17 mouse cellular contexts compared by ENCODE assay signal in the genomic region with DNA sequence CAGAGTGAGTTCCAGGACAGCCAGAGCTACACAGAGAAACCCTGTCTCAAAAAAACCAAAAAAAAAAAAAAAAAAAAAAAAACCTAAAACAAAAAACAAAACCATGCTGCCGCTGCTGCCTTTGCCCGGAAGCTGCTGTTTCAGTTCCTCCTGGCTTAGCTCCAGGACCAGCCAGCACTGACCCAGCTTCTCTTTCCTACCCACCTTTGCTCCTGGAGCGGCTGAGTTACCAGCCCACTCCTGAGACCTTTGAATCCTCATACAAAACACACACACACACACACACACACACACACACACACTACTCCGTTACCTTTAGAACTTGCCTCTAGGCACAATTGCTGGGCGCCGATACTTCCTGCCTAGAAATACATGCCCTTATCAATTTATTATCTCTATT. TPM values are rescaled to one million over a fixed set of nuclear protein-coding genes. Genes with fewer than 3 reads are reported as not detected.
DNase-seq lines count a peak whose midpoint lies in the region; ATAC-seq lines count a peak whose summit lies in the region.
"Had no signal": no experiment of that assay in that cellular context is flagged by ENCODE, and none has a peak within 500 bp of the region (broad histone marks: within the 10 kb centered on the region; RNA-seq: fewer than 3 reads in every experiment).

No protein-coding gene starts in this region.

- no peak overlapping the region for H3K9ac ChIP-seq in forebrain, embryonic 12.5 days
- H3K9ac ChIP-seq: limb, embryonic 12.5 days had no signal

- H3K9me3 ChIP-seq in limb, embryonic 10.5 days (replicated peaks): no peaks in the 10 kb centered on the region
- no peaks in the 10 kb centered on the region for H3K9me3 ChIP-seq in forebrain, embryonic 12.5 days
- H3K9me3 ChIP-seq: limb, embryonic 12.5 days had no signal

- DNase-seq in heart, adult 18-20 months: peak; percentile 9 to 18
- no peak for DNase-seq in heart, adult 8-10 months (ENCODE audit: low spot score)
- DNase-seq in thymus, postnatal 14 days: peak; percentile 9
- DNase-seq in thymus, postnatal 4 days: no peak
- DNase-seq in kidney, postnatal 36 days: peak; percentile 64 to 73
- DNase-seq in limb, embryonic 10.5 days (ENCODE audit: low spot score): no peak
- DNase-seq in ovary, adult 18-20 months (ENCODE audit: low spot score): no peak
- DNase-seq: adrenal gland, adult 8-10 months; cerebellum, adult 11 months; embryo, embryonic 11 days; gastrocnemius, adult 2 months; lung, postnatal 4 days; retina, postnatal 1 day had no signal

- 0 out of 2 replicates have a peak, but pooled peaks cover 4% of the 10 kb centered on the region for H3K27me3 ChIP-seq in limb, embryonic 10.5 days (ENCODE audit: low read depth, poor library complexity, severe bottlenecking)
- no peaks in the 10 kb centered on the region for H3K27me3 ChIP-seq in forebrain, embryonic 12.5 days
- H3K27me3 ChIP-seq: limb, embryonic 12.5 days had no signal

- H3K4me2 ChIP-seq in forebrain, embryonic 12.5 days: no peak overlapping the region
- H3K4me2 ChIP-seq: limb, embryonic 12.5 days had no signal

- H3K27ac ChIP-seq in limb, embryonic 10.5 days: no peak overlapping the region
- H3K27ac ChIP-seq in forebrain, embryonic 12.5 days: no peak overlapping the region
- H3K27ac ChIP-seq: gastrocnemius, adult 2 months; limb, embryonic 12.5 days had no signal

- H3K36me3 ChIP-seq in limb, embryonic 10.5 days: no peaks in the 10 kb centered on the region
- H3K36me3 ChIP-seq in forebrain, embryonic 12.5 days (replicated peaks): no peaks in the 10 kb centered on the region
- H3K36me3 ChIP-seq: limb, embryonic 12.5 days had no signal

- 89% methylated on average over 6 of the region's 6 CpGs for WGBS in limb, embryonic 10.5 days
- WGBS in forebrain, embryonic 12.5 days: 85% methylated on average over 5 of the region's 6 CpGs

- H3K4me3 ChIP-seq in limb, embryonic 10.5 days: no peak overlapping the region
- no peak overlapping the region for H3K4me3 ChIP-seq in forebrain, embryonic 12.5 days (replicated peaks)
- H3K4me3 ChIP-seq: gastrocnemius, adult 2 months; limb, embryonic 12.5 days had no signal

- H3K4me1 ChIP-seq in limb, embryonic 10.5 days: no peaks in the 10 kb centered on the region
- peaks cover 3% of the 10 kb centered on the region; the same call in 1 of the 2 replicates for H3K4me1 ChIP-seq in forebrain, embryonic 12.5 days
- H3K4me1 ChIP-seq: limb, embryonic 12.5 days had no signal

- no peak for ATAC-seq in forebrain, embryonic 12.5 days (ENCODE audit: low FRiP score)
- ATAC-seq: hindbrain, embryonic 16.5 days; Patski had no signal

RNA-seq across cellular contexts. Expression of a gene that starts 22.7 kb away (rescaled TPM):
- total RNA-seq in heart, adult 18-20 months (2021): 10 to 100 TPM; 84.5 to 91.1 TPM
- 10 to 100 TPM; 72.5 to 82.8 (median 80.1) TPM for total RNA-seq in heart, adult 8-10 months (2022)
- polyA plus RNA-seq in limb, embryonic 10.5 days (2016; fragmentation: Nextera tagmentation; extraction: Ambion mirVana): 123 and 130 TPM in 2 replicates
- polyA plus RNA-seq in forebrain, embryonic 12.5 days (2016; fragmentation: Nextera tagmentation; extraction: Ambion mirVana): 129 and 138 TPM in 2 replicates

RNA-seq across cellular contexts. Expression of a gene that starts 51.5 kb away (rescaled TPM):
- 1 to 10 TPM; 3.7 to 4.9 TPM for total RNA-seq in heart, adult 18-20 months (2021)
- 1 to 10 TPM; 2.9 to 5.4 (median 3.4) TPM for total RNA-seq in heart, adult 8-10 months (2022)
- 56.8 and 62.9 TPM in 2 replicates for polyA plus RNA-seq in limb, embryonic 10.5 days (2016; fragmentation: Nextera tagmentation; extraction: Ambion mirVana)
- polyA plus RNA-seq in forebrain, embryonic 12.5 days (2016; fragmentation: Nextera tagmentation; extraction: Ambion mirVana): 20.3 and 20.6 TPM in 2 replicates

RNA-seq across cellular contexts. Expression of a gene that starts 51.8 kb away (rescaled TPM):
- 10 to 100 TPM; 31.7 to 31.8 TPM for total RNA-seq in heart, adult 18-20 months (2021)
- total RNA-seq in heart, adult 8-10 months (2022): 10 to 100 TPM; 20.4 to 24.8 (median 24.5) TPM
- polyA plus RNA-seq in limb, embryonic 10.5 days (2016; fragmentation: Nextera tagmentation; extraction: Ambion mirVana): 0.20 and 0.26 TPM in 2 replicates
- polyA plus RNA-seq in forebrain, embryonic 12.5 days (2016; fragmentation: Nextera tagmentation; extraction: Ambion mirVana): 0.43 and 1.4 TPM in 2 replicates

Comparison
In these comparisons a context has a peak if more than half of its experiments do, and no peak if none do; other contexts are left out.
1. DNase-seq: peak in heart, adult 18-20 months (2 of 2), thymus, postnatal 14 days (single experiment) and kidney, postnatal 36 days (2 of 2); none in heart, adult 8-10 months (single experiment), thymus, postnatal 4 days (single experiment), limb, embryonic 10.5 days (single experiment) and ovary, adult 18-20 months (single experiment).